Mouse (Mus musculus) ES-E14 (cell line): ENCODE data around the gene Nmrk1.

ENCODE experiments used
- CHD2 ChIP-seq: IDR thresholded peaks from 2 replicates; pipeline ENCODE4 v1.6.1; 2014; ENCODE audit warnings: mild to moderate bottlenecking, low read depth, low read length, inconsistent platforms
- HCFC1 ChIP-seq: IDR thresholded peaks from 2 replicates; pipeline ENCODE4 v1.6.1; 2012; ENCODE audit warnings: low read length, inconsistent platforms, borderline replicate concordance; ENCODE audit not compliant: insufficient read depth
- ZC3H11A ChIP-seq: IDR thresholded peaks from 2 replicates; pipeline ENCODE4 v1.6.1; 2012; ENCODE audit warnings: low read depth, mild to moderate bottlenecking, inconsistent platforms, low read length, borderline replicate concordance

DNA sequence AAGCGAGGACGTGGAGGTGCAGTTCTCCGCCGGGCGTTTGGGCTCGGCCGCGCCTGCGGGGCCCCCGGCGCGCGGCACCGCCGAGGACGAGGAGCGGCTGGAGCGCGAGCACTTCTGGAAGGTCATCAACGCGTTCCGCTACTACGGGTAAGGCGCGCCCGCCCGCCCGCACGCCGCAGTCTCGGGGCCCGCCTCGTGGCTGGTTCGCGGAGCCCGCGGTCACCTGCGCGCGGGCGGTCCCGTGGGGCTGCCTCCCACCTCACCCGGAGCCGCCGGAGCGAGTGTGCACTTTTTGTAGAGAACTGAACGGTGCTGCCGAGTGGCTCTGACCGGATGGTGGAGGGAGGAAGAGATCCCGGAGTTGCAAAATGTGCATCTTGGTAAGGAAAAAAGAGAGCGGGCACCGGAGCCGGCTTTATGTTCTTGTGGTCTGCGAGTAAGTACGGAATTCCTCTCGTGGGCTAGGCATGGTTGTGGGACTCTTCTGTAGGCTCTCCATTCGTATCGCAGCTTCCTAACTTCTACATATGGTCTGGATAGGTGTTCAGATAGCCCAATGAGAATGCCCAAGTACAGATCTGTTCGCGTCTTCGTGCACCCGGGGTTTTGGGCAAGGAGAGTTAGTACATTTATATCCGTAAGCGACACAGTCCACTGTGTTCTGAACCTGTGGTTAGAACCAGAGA, 39.4 kb downstream of the Nmrk1 start:
- no peak for TF ChIP-seq CHD2
- TF ChIP-seq HCFC1, result no peak; the same call in 1 of the 2 replicates
- TF ChIP-seq ZC3H11A, result no peak
